Mouse (Mus musculus) limb, embryonic 13.5 days (tissue): ENCODE measurements around the gene Caprin1. TPM values are rescaled to one million over a fixed set of nuclear protein-coding genes. Genes with fewer than 3 reads are reported as not detected.

Experiments used
- ATAC-seq: fragments of 200-750 bp; cut with Nextera tagmentation; 2 replicates; pipeline ENCODE4 v1.8.0; 2017; ENCODE audit warnings: low read depth, moderate number of reproducible peaks, moderate TSS enrichment; ENCODE audit not compliant: low FRiP score
- H3K27ac ChIP-seq: fragments of 300-500 bp; sonication (generic); 2 replicates; pipeline ENCODE4 v1.5.1; 2015; ENCODE audit warnings: inconsistent platforms, mild to moderate bottlenecking, moderate library complexity
- H3K27me3 ChIP-seq: fragments of 300-500 bp; sonication (generic); 2 replicates; pipeline ENCODE4 v1.6.1; 2015; ENCODE audit warnings: mild to moderate bottlenecking, inconsistent platforms
- H3K36me3 ChIP-seq: fragments of 300-500 bp; sonication (generic); 2 replicates; pipeline ENCODE4 v1.6.1; 2015; ENCODE audit warnings: inconsistent platforms, mild to moderate bottlenecking, moderate library complexity
- H3K4me1 ChIP-seq: fragments of 300-500 bp; sonication (generic); 2 replicates; pipeline ENCODE4 v1.6.1; 2015; ENCODE audit warnings: inconsistent platforms
- H3K4me2 ChIP-seq: fragments of 300-500 bp; sonication (generic); replicated peaks from 2 replicates; pipeline ENCODE4 v1.6.1; 2015; ENCODE audit warnings: inconsistent platforms, mild to moderate bottlenecking, moderate library complexity
- H3K4me3 ChIP-seq: fragments of 300-500 bp; sonication (generic); 2 replicates; pipeline ENCODE4 v1.5.1; 2015; ENCODE audit warnings: moderate library complexity, mild to moderate bottlenecking, inconsistent platforms
- H3K9ac ChIP-seq: fragments of 300-500 bp; sonication (generic); 2 replicates; pipeline ENCODE4 v1.6.1; 2015; ENCODE audit warnings: mild to moderate bottlenecking, inconsistent platforms
- H3K9me3 ChIP-seq: fragments of 300-500 bp; sonication (generic); 2 replicates; pipeline ENCODE4 v1.6.1; 2016; ENCODE audit warnings: inconsistent platforms
- WGBS: fragments of 180-500 bp; shearing (Covaris S2); methylation state at CpG from one replicate; pipeline ENCODE4 v1.1.7; 2015; 5-methylcytosine and 5-hydroxymethylcytosine counted together
- polyA plus RNA-seq: library from polyadenylated mRNA; unstranded; fragments of >200 nt; fragmentation: Nextera tagmentation; extraction: Ambion mirVana; gene quantifications from 2 replicates; pipeline ENCODE4 v1.2.1, GENCODE M21; 2015

The Caprin1 gene
- polyA plus RNA-seq, 1 experiment from 2014 or later: 339 TPM

DNA sequence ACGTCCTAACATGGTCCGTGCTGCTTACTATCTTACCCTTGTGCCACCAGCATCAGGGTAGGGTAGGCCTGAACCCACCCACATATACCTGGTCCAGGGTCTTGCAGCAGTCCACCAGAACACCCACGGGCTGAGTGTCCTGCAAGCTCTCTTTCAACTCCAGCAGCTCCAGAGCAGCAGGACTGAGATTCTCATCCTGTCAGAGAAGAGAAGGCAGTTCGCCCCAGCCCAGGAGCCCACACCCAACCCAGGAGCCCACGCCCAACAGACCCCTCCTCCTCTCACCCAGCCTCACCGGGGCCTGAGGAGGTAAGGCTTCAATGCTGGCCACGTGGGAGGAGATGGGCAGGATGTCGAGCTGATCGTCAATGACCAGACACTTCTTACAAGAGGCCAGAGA, 49.6 kb downstream of the Caprin1 start:
- no peak overlapping the region for H3K9ac ChIP-seq
- no peaks in the 10 kb centered on the region for H3K4me1 ChIP-seq
- H3K9me3 ChIP-seq: no peaks in the 10 kb centered on the region
- no peak overlapping the region for H3K4me3 ChIP-seq
- WGBS: 92% methylated on average over 9 of the region's 9 CpGs
- peaks cover 72% of the 10 kb centered on the region for H3K36me3 ChIP-seq
- no peak overlapping the region for H3K27ac ChIP-seq
- H3K27me3 ChIP-seq: no peaks in the 10 kb centered on the region
- ATAC-seq: no peak
- H3K4me2 ChIP-seq: no peak overlapping the region

DNA sequence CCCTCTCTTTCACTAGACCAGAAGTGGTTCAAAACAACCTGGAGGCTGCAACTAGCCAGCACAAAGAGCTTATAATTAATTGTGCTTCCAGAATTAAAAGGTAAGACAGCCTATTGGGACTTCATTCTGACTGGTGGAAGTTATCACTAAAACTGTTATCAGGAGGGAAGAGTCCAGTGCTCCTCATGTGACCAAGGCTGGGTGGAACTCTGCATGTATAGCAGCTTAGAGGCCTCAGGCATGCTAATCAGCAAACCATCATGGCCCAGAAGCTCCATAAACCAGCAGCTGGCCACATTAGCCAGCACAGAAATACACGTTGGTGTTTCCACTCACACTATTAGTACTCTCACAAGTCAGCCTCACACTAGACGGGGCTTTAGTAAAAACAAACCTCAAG, 50.7 kb downstream of the Caprin1 start:
- ATAC-seq: no peak
- H3K27ac ChIP-seq: no peak overlapping the region
- no peaks in the 10 kb centered on the region for H3K27me3 ChIP-seq
- no peak overlapping the region for H3K4me2 ChIP-seq
- no peaks in the 10 kb centered on the region for H3K4me1 ChIP-seq
- 81% methylated on average over 2 of the region's 2 CpGs for WGBS
- H3K4me3 ChIP-seq: no peak overlapping the region
- H3K9ac ChIP-seq: no peak overlapping the region
- no peaks in the 10 kb centered on the region for H3K9me3 ChIP-seq
- peaks cover 73% of the 10 kb centered on the region for H3K36me3 ChIP-seq

DNA sequence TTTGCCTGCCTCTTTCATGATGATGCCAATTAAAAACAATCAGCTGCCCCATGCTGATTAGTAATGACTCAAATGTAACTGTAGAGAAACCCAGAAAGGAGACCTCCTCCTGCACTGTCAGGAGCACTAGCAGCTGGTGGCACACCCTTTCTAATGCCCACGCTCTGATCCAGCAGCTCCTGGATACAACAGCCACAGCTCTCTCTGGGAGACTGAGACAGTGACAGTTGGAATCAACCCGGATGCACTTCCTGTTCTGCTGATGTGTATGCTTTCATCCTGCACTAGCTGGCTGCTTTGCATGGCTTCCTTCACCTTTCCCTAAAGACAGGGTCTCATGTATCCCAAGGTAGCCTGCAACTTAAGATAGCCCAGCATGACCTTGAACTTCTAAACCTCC, 51.4 kb downstream of the Caprin1 start:
- Histone ChIP-seq H3K4me3 (no peak overlapping the region), H3K27ac (no peak overlapping the region), H3K36me3 (peaks cover 67% of the 10 kb centered on the region), H3K9me3 (no peaks in the 10 kb centered on the region), H3K4me2 (no peak overlapping the region), H3K9ac (no peak overlapping the region), H3K4me1 (no peaks in the 10 kb centered on the region), H3K27me3 (no peaks in the 10 kb centered on the region)
- 88% methylated on average over 2 of the region's 2 CpGs for WGBS
- no peak for ATAC-seq

DNA sequence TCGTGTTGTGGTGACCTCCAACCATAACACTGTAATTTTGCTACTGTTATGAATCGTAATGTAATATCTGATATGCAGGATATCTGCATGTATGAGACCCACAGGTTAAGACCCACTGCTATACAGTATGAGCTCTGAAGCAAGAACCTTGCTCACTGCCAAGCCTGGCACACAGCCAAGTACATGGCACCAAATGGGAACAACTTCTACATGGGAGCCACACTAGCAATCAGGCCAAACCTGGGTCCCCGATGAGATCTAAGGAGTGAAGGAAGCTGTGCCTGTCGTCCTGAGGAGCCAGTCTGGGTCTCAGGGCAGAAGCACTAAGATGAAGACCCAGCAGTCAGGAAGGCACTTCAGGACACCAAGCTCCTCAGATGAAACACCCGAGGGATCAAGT, 52.0 kb downstream of the Caprin1 start:
- H3K4me2 ChIP-seq: no peak overlapping the region
- no peak overlapping the region for H3K4me3 ChIP-seq
- H3K4me1 ChIP-seq: no peaks in the 10 kb centered on the region
- 85% methylated on average over 5 of the region's 5 CpGs for WGBS
- no peak overlapping the region for H3K27ac ChIP-seq
- no peak for ATAC-seq
- no peaks in the 10 kb centered on the region for H3K27me3 ChIP-seq
- peaks cover 67% of the 10 kb centered on the region for H3K36me3 ChIP-seq
- H3K9ac ChIP-seq: no peak overlapping the region
- no peaks in the 10 kb centered on the region for H3K9me3 ChIP-seq

DNA sequence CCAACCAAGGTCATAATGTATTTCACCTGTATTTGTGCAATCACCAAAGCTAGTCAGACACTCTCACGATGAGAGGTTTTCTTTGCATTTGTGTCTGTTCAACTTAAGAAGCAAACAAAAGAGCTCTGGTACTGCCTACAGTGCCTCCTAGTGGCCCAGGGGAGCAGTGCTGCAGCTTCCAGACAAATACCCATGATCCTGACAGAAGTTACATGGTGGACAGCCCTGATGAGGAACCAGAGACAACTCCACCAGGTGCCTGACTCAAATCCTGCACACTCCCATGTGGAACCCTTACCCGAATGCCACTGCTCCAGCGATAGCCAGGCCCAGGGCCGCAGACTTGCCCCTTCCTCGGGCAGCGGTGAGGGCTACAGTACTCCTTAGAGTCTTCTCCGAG, 53.5 kb downstream of the Caprin1 start:
- Histone ChIP-seq H3K4me2 (no peak overlapping the region), H3K36me3 (peaks cover 67% of the 10 kb centered on the region), H3K27ac (no peak overlapping the region), H3K4me1 (no peaks in the 10 kb centered on the region), H3K9me3 (no peaks in the 10 kb centered on the region), H3K4me3 (no peak overlapping the region), H3K27me3 (no peaks in the 10 kb centered on the region), H3K9ac (no peak overlapping the region)
- 83% methylated on average over 7 of the region's 7 CpGs for whole genome bisulfite sequencing
- ATAC-seq: no peak

DNA sequence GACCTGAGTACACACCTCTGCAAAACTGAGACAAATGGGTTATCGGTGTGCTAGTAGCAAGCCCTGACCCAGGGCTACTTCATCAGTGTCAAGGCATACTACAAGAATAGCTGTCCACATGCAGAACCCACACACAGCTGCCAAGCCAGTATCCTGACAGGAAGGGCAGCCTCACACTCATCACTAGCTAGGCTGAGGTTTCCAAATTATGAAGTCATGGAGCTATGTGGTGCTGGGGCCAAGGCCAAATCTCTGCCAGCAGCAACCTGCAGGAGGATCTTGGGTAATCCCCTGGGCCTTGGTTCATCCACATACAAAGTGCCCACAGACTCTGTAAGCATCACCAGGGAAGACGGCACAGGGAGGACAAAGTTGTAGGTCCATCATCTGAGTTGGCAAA, 53.9 kb downstream of the Caprin1 start:
- Histone ChIP-seq H3K27ac (no peak overlapping the region), H3K4me3 (no peak overlapping the region), H3K36me3 (peaks cover 70% of the 10 kb centered on the region), H3K9ac (no peak overlapping the region), H3K27me3 (no peaks in the 10 kb centered on the region), H3K4me1 (no peaks in the 10 kb centered on the region), H3K9me3 (no peaks in the 10 kb centered on the region), H3K4me2 (no peak overlapping the region)
- WGBS: 92% methylated on average over 2 of the region's 2 CpGs
- no peak for ATAC-seq

DNA sequence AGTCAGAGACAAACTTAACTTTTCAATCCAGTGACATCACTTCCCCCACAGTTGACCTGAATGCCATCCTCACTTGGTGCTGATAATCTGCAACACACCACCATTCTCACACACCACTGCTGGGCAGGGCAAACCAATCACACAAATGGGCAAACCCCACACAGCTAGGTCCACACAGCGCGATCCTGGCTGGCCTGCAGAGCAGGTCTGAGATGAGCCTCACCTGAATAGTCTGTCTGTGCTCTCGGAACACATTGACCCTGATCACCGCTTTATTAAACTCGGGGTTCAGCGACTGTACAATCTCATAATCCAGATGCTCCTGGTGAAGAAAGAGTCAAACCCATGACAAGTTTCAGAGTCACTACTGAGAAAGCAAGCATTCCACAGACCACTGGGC, 54.6 kb downstream of the Caprin1 start:
- Histone ChIP-seq H3K36me3 (peaks cover 64% of the 10 kb centered on the region), H3K9ac (no peak overlapping the region), H3K4me3 (no peak overlapping the region), H3K9me3 (no peaks in the 10 kb centered on the region), H3K4me1 (no peaks in the 10 kb centered on the region), H3K4me2 (no peak overlapping the region), H3K27me3 (no peaks in the 10 kb centered on the region), H3K27ac (no peak overlapping the region)
- no peak for ATAC-seq
- WGBS: 96% methylated on average over 6 of the region's 6 CpGs

DNA sequence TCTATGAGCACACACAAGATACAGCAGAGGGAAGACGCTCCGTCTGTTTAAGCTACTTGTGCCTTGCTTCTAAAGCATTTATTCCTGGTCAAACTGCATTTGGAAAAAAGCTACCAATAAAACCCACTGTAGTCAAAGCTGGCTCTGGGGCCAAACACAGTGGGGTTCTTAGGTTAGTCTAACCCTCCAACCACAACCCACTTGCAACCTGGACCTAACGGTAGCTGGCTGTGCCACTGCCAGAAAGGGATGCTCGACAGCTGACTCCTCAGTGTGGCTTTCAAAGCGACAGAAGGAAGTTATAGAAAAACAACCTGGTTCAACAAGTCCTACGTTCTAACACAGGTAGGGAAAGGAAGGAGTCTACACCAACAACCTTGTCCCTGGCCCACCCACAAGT, 66.0 kb downstream of the Caprin1 start:
- Histone ChIP-seq H3K27ac (no peak overlapping the region), H3K4me1 (no peaks in the 10 kb centered on the region), H3K27me3 (no peaks in the 10 kb centered on the region), H3K36me3 (peaks cover 92% of the 10 kb centered on the region), H3K4me2 (no peak overlapping the region), H3K4me3 (no peak overlapping the region), H3K9me3 (no peaks in the 10 kb centered on the region), H3K9ac (no peak overlapping the region)
- WGBS: 88% methylated on average over 6 of the region's 6 CpGs
- ATAC-seq: no peak

DNA sequence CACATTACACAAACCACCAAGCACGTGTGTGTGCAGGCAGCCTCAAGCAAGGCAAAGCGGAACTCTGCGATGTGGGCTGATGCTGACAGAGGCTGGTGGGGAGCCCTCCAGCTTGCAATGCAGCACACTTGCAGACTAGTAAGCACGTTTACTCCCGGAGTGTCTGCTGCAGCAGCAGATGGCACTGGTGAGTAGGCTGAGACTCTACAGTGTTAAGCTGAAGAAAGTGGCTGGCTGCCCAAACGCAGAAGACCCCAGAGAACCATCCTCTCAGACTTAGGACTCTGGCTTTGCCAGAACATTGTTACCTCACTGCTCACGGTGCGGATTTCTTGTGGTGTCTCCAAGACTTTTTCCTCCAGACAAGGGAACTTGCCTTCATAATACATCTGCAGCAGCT, 66.5 kb downstream of the Caprin1 start:
- Histone ChIP-seq H3K4me3 (no peak overlapping the region), H3K27ac (no peak overlapping the region), H3K9ac (no peak overlapping the region), H3K4me2 (no peak overlapping the region), H3K9me3 (no peaks in the 10 kb centered on the region), H3K4me1 (no peaks in the 10 kb centered on the region), H3K27me3 (no peaks in the 10 kb centered on the region), H3K36me3 (peaks cover 92% of the 10 kb centered on the region)
- WGBS: 81% methylated on average over 8 of the region's 8 CpGs
- no peak for ATAC-seq

DNA sequence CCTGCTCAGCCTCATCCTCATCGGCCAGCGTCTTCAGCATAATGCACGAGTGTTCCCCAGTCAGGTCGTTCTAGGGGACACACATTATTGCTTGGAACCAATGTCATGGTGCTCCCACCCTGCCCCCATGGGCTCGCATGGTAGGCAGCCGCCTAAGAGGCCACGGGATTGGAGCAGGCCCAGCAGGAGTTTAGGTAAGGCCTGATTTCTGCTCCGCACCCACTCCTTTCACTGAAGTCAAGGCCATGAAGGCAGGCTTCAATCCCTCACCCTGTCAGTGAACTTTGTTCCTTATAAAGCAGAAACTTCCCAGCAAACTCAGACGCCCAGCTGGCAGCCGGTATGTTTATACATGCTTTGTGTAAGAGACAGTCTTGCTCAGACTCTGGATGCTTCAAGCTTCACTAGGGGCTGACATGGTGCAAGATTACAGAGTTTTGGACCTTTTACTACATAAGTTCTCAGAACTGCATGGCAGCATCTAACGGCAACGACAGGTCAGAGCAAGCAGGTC, 69.4 kb downstream of the Caprin1 start:
- Histone ChIP-seq H3K4me1 (no peaks in the 10 kb centered on the region), H3K9me3 (no peaks in the 10 kb centered on the region), H3K4me3 (no peak overlapping the region), H3K4me2 (no peak overlapping the region), H3K9ac (no peak overlapping the region), H3K36me3 (peaks cover 92% of the 10 kb centered on the region), H3K27ac (no peak overlapping the region), H3K27me3 (no peaks in the 10 kb centered on the region)
- WGBS: 84% methylated on average over 12 of the region's 12 CpGs
- ATAC-seq: no peak

DNA sequence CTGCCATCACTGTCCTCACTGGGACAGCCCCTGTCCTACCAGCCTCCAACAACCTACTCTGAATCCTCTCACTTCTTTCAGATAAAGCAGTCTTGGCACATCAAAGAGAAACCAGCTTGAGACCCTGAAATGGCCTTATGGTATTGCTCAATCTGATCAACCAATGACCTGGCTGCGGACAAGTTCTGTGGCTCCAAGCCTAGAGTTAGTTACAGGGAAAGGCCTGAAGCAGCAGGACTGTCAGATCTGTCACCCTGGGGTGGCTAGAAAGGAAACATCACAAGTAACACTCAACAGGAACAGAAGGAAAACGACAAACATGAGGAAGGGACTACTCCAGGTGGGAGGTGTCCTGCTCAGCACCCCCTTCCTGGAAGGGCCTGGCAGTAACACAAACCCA, 72.9 kb downstream of the Caprin1 start:
- no peak overlapping the region for H3K27ac ChIP-seq
- H3K27me3 ChIP-seq: no peaks in the 10 kb centered on the region
- H3K4me3 ChIP-seq: no peak overlapping the region
- H3K4me1 ChIP-seq: no peaks in the 10 kb centered on the region; the same call in 1 of the 2 replicates
- 86% methylated on average over 2 of the region's 2 CpGs for WGBS
- ATAC-seq: no peak
- H3K36me3 ChIP-seq: peaks cover 91% of the 10 kb centered on the region
- H3K4me2 ChIP-seq: no peak overlapping the region
- no peaks in the 10 kb centered on the region for H3K9me3 ChIP-seq
- no peak overlapping the region for H3K9ac ChIP-seq

DNA sequence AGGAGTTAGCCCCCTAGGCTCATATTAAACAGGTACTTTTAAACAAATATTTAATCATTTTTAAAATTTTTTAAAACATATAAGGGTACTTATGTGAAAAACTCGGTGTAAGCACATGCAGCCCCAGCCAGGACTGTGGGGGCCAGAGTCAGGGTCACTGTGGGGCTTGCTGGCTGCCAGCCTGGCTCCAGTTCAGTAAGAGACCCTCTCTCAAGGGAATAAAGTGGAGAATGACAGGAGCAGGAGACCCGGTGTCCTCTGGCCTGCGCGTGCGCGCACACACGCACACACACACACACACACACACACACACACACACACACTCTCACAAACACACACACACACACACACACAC, 78.2 kb downstream of the Caprin1 start:
- no peaks in the 10 kb centered on the region for H3K27me3 ChIP-seq
- no peaks in the 10 kb centered on the region for H3K9me3 ChIP-seq
- H3K9ac ChIP-seq: no peak overlapping the region
- no peak for ATAC-seq
- no peak overlapping the region for H3K4me2 ChIP-seq
- peaks cover 87% of the 10 kb centered on the region for H3K36me3 ChIP-seq
- H3K4me3 ChIP-seq: no peak overlapping the region
- 90% methylated on average over 7 of the region's 7 CpGs for WGBS
- H3K27ac ChIP-seq: no peak overlapping the region
- peaks cover 6% of the 10 kb centered on the region; the same call in 1 of the 2 replicates for H3K4me1 ChIP-seq

DNA sequence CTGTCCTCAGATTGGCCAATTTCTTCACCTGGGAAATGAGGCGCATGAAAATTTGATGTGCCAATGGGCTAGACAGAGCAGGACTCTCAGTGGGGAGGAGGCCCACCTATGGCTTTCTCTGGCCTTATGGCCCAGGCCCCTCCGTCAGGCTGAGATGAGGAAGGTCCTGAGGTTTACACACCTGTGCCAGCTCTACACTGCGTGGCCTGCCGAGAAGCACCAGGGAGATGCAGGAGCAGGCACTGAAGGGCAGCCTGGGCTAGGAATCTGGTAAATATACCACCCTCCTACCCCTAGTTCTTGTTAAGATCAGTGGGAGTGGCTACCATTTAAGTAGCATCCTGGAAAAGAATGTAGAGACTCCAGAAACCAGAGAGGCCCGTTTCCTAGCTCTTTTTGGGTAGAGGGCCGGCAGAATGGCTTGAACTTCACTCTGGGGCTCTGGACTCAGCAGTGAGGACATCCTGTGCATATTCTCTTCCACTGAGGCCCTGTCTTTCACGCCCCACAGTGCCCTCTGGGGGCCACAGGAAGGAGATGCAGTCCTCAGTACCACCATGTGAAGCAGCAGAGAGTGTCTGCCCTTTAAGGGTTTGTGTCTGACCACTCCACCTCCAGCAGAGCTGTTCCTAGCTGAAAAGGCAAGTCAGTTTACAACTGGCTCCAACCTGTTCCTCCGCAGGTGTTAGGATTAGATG, 78.7 kb downstream of the Caprin1 start:
- Histone ChIP-seq H3K36me3 (peaks cover 87% of the 10 kb centered on the region), H3K27ac (no peak overlapping the region), H3K4me2 (no peak overlapping the region), H3K27me3 (no peaks in the 10 kb centered on the region), H3K9me3 (no peaks in the 10 kb centered on the region), H3K4me1 (peaks cover 6% of the 10 kb centered on the region; the same call in 1 of the 2 replicates), H3K4me3 (no peak overlapping the region), H3K9ac (no peak overlapping the region)
- ATAC-seq: peak; percentile 73; the same call in 1 of the 2 replicates
- 56% methylated on average over 8 of the region's 8 CpGs for WGBS
